ENCODE assay signal across 8 mouse cellular contexts in genomic region chr3:96600639-96601250, GRCm38 (mm10). TPM values are rescaled to one million over a fixed set of nuclear protein-coding genes. Genes with fewer than 3 reads are reported as not detected.
A peak's percentile ranks its signal among the peaks of the same experiment; 100 is the strongest.
DNase-seq lines count a peak whose midpoint lies in the region; ATAC-seq and TF ChIP-seq lines count a peak whose summit lies in the region.

Lix1l (plus strand) TSS chr3:96601149.

- TF ChIP-seq POLR2A in cortical plate, adult 2 months (IDR thresholded peaks at IDR 0.05; ENCODE audit: extremely low read depth, insufficient read depth, low read length), result peak; percentile 63; the same call in 1 of the 2 replicates

- H3K4me1 ChIP-seq in cortical plate, adult 2 months (ENCODE audit: control insufficient read depth, insufficient read depth, low read length), result peaks cover 15% of the 10 kb centered on the region

- TF ChIP-seq CTCF in cortical plate, adult 2 months (IDR thresholded peaks at IDR 0.05; ENCODE audit: extremely low read depth, insufficient read depth, low read length), result no peak

- peak; percentile 98 for DNase-seq in adipocyte (ENCODE audit: low spot score)
- peak; percentile 87 for DNase-seq in gastrocnemius, postnatal 10 days
- DNase-seq in hindlimb bud, embryonic 11.5 days (ENCODE audit: extremely low spot score, low read depth, low spot score), result peak; percentile 75
- peak; percentile 96 for DNase-seq in left cerebral cortex, postnatal 10 days (ENCODE audit: extremely low spot score in 1 of 2, low spot score in 2 of 2)
- peak; percentile 97 to 98 for DNase-seq in right cerebral cortex, postnatal 10 days (ENCODE audit: low spot score in 2 of 2)
- peak; percentile 91 for DNase-seq in urinary bladder, postnatal 14 days (ENCODE audit: low spot score)

- H3K27ac ChIP-seq in cortical plate, adult 2 months (ENCODE audit: insufficient read depth, low read length), result peak within 1 kb of the TSS; percentile 17

- ATAC-seq in megakaryocyte progenitor cell, adult 5-6 weeks (replicated peaks; ENCODE audit: poor library complexity), result peak; percentile 97

- peak within 1 kb of the TSS; percentile 61 for H3K4me3 ChIP-seq in cortical plate, adult 2 months (ENCODE audit: insufficient read depth, low read length)

- intact Hi-C loops in left cerebral cortex, postnatal 10 days (cut with DNase I), result no loop called here

RNA-seq across cellular contexts. Expression of gene Lix1l, which starts in this region (rescaled TPM):
- polyA plus RNA-seq in cortical plate, adult 2 months (2012; rRNA removed), result 20.9 and 22.7 TPM in 2 replicates
- total RNA-seq in gastrocnemius, postnatal 10 days (2021), result 10 to 100 TPM; 24.1 to 26.9 TPM
- total RNA-seq in left cerebral cortex, postnatal 10 days (2021), result 10 to 100 TPM; 26.5 to 27.1 TPM
- total RNA-seq in megakaryocyte progenitor cell, adult 5-6 weeks (2015), result 0.89 and 3.0 TPM in 2 replicates
- total RNA-seq in megakaryocyte progenitor cell, adult 5-6 weeks (2017), result 0.83 and 2.3 TPM in 2 replicates

Comparison
In these comparisons a context has a peak if more than half of its experiments do, and no peak if none do; other contexts are left out.
1. Peak in every context shown above with its lines: DNase-seq, ATAC-seq, H3K4me3 ChIP-seq and H3K27ac ChIP-seq.
2. RNA of gene Lix1l (total RNA-seq): 26.5 to 27.1 TPM in left cerebral cortex, postnatal 10 days and 24.1 to 26.9 TPM in gastrocnemius, postnatal 10 days; 0.83 to 3.0 TPM in megakaryocyte progenitor cell, adult 5-6 weeks; every median in the first group is over 4 times any median in the second.